Mouse (Mus musculus) ES-E14 (cell line): ENCODE data around the gene Ino80.

Experiments
- CHD2 ChIP-seq: IDR thresholded peaks from 2 replicates; pipeline ENCODE4 v1.6.1; 2014; ENCODE audit warnings: mild to moderate bottlenecking, low read depth, low read length, inconsistent platforms
- HCFC1 ChIP-seq: IDR thresholded peaks from 2 replicates; pipeline ENCODE4 v1.6.1; 2012; ENCODE audit warnings: low read length, inconsistent platforms, borderline replicate concordance; ENCODE audit not compliant: insufficient read depth
- ZC3H11A ChIP-seq: IDR thresholded peaks from 2 replicates; pipeline ENCODE4 v1.6.1; 2012; ENCODE audit warnings: low read depth, mild to moderate bottlenecking, inconsistent platforms, low read length, borderline replicate concordance
- ZNF384 ChIP-seq: IDR thresholded peaks from 2 replicates; pipeline ENCODE4 v1.6.1; 2012; ENCODE audit warnings: low read depth, low read length, inconsistent platforms

DNA sequence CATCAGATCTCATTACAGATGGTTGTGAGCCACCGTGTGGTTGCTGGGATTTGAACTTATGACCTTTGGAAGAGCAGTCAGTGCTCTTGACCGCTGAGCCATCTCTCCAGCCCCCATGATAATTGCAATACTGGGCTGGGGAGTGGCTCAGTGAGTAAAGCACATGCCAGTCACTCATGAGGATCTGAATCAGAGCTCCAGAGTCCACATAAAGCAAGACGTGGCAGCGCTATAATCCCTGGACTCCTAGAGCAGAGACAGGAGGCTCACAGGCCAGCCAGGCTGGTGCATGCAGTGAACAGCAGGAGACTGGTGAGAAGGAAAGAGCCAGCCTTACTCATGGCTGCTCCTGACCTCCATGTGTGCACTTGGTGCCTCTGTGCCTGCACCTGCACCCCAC is 47.9 kb upstream of the Ino80 start:
- TF ChIP-seq ZC3H11A (no peak), HCFC1 (no peak), CHD2 (no peak), ZNF384 (no peak)
